Mouse (Mus musculus) bone marrow macrophage, adult 2 months (primary cell): Measurements from ENCODE around the gene Xntrpc. TPM values are rescaled to one million over a fixed set of nuclear protein-coding genes. Genes with fewer than 3 reads are reported as not detected.
"Not testable (repeated sequence)": the region's sequence is repeated elsewhere in the genome, so short reads cannot be mapped to it uniquely, and the experiment has no call there.

Experiments used
- H3K27ac ChIP-seq: 2 replicates; pipeline ENCODE4 v1.5.1; 2012; ENCODE audit warnings: low read depth, low read length; ENCODE audit not compliant: insufficient read depth
- H3K4me1 ChIP-seq: 2 replicates; pipeline ENCODE4 v1.6.1; 2012; ENCODE audit warnings: low read length; ENCODE audit not compliant: control insufficient read depth, insufficient read depth
- H3K4me3 ChIP-seq: 2 replicates; pipeline ENCODE4 v1.5.1; 2012; ENCODE audit warnings: mild to moderate bottlenecking, low read length, moderate library complexity; ENCODE audit not compliant: insufficient read depth
- CTCF ChIP-seq: IDR thresholded peaks from 2 replicates; pipeline ENCODE4 v1.5.1; 2012; ENCODE audit warnings: low read depth, mild to moderate bottlenecking, low read length, moderate library complexity
- POLR2A ChIP-seq: IDR thresholded peaks from 2 replicates; pipeline ENCODE4 v1.6.1; 2012; ENCODE audit warnings: mild to moderate bottlenecking, low read depth, low read length, borderline replicate concordance
- polyA plus RNA-seq: library from polyadenylated mRNA; stranded (reverse); fragments of >200 nt; gene quantifications from 2 replicates; pipeline ENCODE4 v1.2.4, GENCODE M21; 2012; ENCODE audit not compliant: missing spikeins, insufficient read depth, insufficient read length

The Xntrpc gene
- polyA plus RNA-seq, result 0.23 and 0.35 TPM in 2 replicates

GRCm38 (mm10) chr7:102065046-102065891, at the start of gene Xntrpc, which contains the start of the genes Rnf121 and Xndc1:
TSS of gene Xntrpc (plus strand) at chr7:102065713.
TSS of gene Rnf121 (minus strand) at chr7:102065469.
TSS of gene Xndc1 (plus strand) at chr7:102065511.
- no peak; the same call in 1 of the 2 replicates for TF ChIP-seq POLR2A
- no peak for TF ChIP-seq CTCF
- Histone ChIP-seq H3K4me1 (peaks cover 12% of the 10 kb centered on the region), H3K4me3 (peak within 1 kb of the TSS; percentile 90), H3K27ac (peak within 1 kb of the TSS; percentile 73)

- TF ChIP-seq CTCF, result no peak
- no peak for TF ChIP-seq POLR2A
- Histone ChIP-seq H3K4me3 (no peak overlapping the region), H3K27ac (peak overlapping the region; percentile 32), H3K4me1 (peaks cover 34% of the 10 kb centered on the region)
Measured at GRCm38 (mm10) chr7:102016936-102017335, 48.6 kb upstream of the Xntrpc start.

DNA sequence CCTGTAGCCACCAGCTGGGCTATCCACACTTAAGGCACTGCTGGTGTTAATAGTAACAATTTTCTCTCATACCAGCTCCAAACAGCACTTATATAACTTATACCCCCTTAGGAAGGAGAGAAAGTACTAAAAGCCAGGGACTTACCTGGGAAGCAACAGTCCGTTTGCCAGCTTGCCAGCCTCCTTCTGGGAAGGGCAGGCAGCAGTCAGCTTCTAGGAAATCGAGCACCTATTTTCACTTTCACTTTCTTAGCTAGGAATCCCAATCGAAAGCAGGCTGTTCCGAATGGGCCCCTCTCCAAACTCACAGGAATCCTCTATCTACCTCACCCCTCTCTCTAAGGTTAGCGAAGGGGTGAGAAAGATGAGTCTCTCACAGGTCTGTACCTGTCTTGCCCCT, 48.1 kb upstream of the Xntrpc start:
- H3K4me3 ChIP-seq, result peak overlapping the region; percentile 23

DNA sequence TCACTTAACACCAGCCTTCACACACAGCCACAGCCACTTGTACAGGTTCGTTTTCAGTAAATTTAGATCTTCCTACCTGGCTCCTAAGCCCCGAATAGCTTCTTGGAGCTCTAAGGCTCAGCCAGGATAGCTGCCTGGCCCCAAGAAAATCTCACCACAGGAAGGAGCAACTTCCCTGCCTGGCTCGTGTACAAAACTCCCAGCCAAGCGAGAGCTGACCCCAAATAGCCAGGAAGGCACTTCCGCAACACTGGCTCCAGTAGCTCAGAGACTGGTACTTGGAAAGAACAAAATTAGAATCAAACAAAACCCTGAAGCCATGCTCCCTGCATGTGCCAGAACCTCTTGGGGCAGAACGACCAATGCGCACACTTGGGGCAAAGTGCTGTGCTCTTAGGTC, 47.5 kb upstream of the Xntrpc start:
- peaks cover 34% of the 10 kb centered on the region for H3K4me1 ChIP-seq
- no peak for TF ChIP-seq POLR2A
- H3K4me3 ChIP-seq, result no peak overlapping the region
- peak overlapping the region; percentile 6; the same call in 1 of the 2 replicates for H3K27ac ChIP-seq

More for the DNA sequence above, 48.1 kb upstream of the Xntrpc start:
- Histone ChIP-seq H3K27ac (peak overlapping the region; percentile 32), H3K4me1 (peaks cover 34% of the 10 kb centered on the region)
- no peak for TF ChIP-seq POLR2A
- TF ChIP-seq CTCF, result no peak

DNA sequence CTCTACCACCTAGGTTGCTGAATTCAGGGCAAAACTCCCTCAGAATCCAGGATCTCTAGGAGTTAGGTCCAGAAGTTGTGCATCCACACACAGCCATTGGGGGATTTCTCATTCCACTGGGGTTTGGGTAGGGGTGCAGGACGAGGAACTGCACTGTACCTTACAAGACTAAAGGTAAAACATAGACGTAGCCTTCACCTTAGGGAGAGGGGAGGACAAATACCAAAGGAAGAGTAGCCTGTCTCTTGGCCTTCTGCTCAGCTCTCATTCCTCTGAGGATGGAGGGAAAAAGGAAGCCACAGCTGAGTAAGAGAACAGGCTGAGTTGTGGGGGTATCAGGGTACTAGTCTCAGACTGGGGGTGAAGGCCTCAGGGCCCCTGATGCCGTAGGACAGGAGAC, 46.9 kb upstream of the Xntrpc start, which contains the start of gene Il18bp:
Gene Il18bp, minus strand, starts transcription at position 101 of the 400 bp plus-strand sequence.
- peak within 1 kb of the TSS; percentile 23 for H3K4me3 ChIP-seq
- H3K27ac ChIP-seq, result peak within 1 kb of the TSS; percentile 40
- no peak for TF ChIP-seq POLR2A
- H3K4me1 ChIP-seq, result peaks cover 34% of the 10 kb centered on the region

DNA sequence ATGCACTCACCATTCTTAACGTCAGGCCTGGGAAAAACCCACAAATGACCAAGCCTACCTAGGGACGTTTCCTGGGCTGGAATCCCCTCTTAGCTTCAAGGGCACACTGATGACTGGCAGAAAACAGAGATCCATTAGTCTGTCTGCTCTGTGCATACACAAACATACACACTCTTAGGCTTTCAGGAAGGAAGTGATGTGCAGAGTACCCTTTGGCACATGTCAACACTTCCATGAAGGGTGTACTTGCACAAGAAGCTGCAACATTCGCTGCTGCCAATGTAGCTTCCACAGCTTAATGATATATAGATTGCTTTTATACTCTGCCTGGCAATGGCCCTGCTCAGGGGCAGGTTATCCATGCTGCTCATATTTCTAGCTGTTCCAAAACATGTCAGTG, 46.2 kb upstream of the Xntrpc start:
- TF ChIP-seq CTCF (no peak), POLR2A (no peak)
- peak overlapping the region; percentile 40 for H3K27ac ChIP-seq
- H3K4me3 ChIP-seq, result no peak overlapping the region
- peaks cover 34% of the 10 kb centered on the region for H3K4me1 ChIP-seq

GRCm38 (mm10) chr7:102020934-102021333, 44.6 kb upstream of the Xntrpc start:
- peaks cover 42% of the 10 kb centered on the region for H3K4me1 ChIP-seq
- H3K27ac ChIP-seq, H3K4me3 ChIP-seq: not testable (repeated sequence)

GRCm38 (mm10) chr7:102023821-102024220, 41.7 kb upstream of the Xntrpc start:
- no peak overlapping the region for H3K4me3 ChIP-seq
- TF ChIP-seq CTCF, result no peak
- no peak for TF ChIP-seq POLR2A

DNA sequence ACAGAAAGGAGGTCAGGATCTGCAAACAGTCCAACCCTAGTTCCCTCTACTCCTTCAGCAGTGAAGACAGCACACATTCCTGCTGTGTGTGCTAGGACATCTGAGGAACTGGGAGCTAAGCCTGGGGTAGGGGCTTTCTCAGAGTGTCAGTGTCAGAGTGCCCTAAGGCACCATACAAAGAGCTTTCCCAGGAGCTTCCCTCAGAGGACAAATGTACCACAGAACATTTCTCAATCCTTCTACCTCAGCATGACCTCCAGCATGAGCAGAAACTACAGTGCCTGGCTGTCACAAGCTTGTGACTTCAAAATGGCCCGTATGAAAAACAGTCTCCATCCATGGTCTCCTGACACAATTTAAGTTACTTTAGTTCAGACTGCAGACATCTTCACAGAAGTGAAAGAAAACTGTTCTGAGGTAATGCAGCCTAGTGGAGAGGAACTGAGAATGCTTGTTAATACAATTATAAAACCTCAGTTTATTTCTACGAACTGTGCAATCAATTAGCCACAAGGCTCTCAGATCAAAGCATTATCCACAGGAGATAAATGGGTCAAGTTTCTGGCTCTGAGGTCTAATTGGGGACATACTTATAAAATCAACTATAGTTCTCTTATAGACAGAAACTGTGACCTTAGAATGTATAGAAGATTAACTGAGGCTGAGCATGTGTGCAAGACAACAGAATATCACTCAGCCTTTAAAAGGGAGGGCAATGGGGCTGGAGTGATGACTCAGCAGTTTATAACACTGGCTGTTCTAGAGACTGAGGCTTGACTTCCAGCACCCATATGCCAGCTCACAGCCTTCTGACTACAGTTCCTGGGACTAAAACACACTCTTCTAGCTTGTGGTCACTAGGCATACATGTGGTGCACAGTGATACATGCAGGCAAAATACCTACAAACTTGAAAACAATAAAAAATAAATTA, 40.1 kb upstream of the Xntrpc start:
- H3K4me3 ChIP-seq, result no peak overlapping the region
- H3K4me1 ChIP-seq, result peaks cover 18% of the 10 kb centered on the region
- TF ChIP-seq POLR2A (no peak), CTCF (no peak)
- peak overlapping the region; percentile 49 for H3K27ac ChIP-seq

More at GRCm38 (mm10) chr7:102023821-102024220, 41.7 kb upstream of the Xntrpc start:
- H3K27ac ChIP-seq, result no peak overlapping the region
- H3K4me1 ChIP-seq, result peaks cover 27% of the 10 kb centered on the region
